Mouse (Mus musculus) cerebellum, adult 18-20 months (tissue): ENCODE results near the gene Rimbp2.

Experiments used
- DNase-seq, 2 experiments: peaks; one replicate each; pipeline ENCODE4 v3.0.0; 2021

Rimbp2 gene

GRCm38 (mm10) chr5:128837045-128837444, 116.2 kb downstream of the Rimbp2 start:
- DNase-seq, result no peak

- DNase-seq, result no peak
Observed at GRCm38 (mm10) chr5:128834126-128834525, 119.2 kb downstream of the Rimbp2 start.

- no peak for DNase-seq
Observed at GRCm38 (mm10) chr5:128822843-128823242, 130.4 kb downstream of the Rimbp2 start.

GRCm38 (mm10) chr5:128819638-128820285, 133.5 kb downstream of the Rimbp2 start:
- DNase-seq, result no peak

- DNase-seq, result no peak
Observed at GRCm38 (mm10) chr5:128815629-128816028, 137.7 kb downstream of the Rimbp2 start.

- no peak for DNase-seq
Observed at GRCm38 (mm10) chr5:128815078-128815477, 138.2 kb downstream of the Rimbp2 start.

- no peak for DNase-seq
Observed at GRCm38 (mm10) chr5:128813121-128813520, 140.2 kb downstream of the Rimbp2 start.

- no peak for DNase-seq
Observed at GRCm38 (mm10) chr5:128811431-128811830, 141.9 kb downstream of the Rimbp2 start.

GRCm38 (mm10) chr5:128810006-128810405, 143.3 kb downstream of the Rimbp2 start:
- DNase-seq, result peak in 1 of 2 experiments; percentile 7

- peak; percentile 25 to 32 for DNase-seq
Observed at GRCm38 (mm10) chr5:128809406-128809805, 143.9 kb downstream of the Rimbp2 start.

GRCm38 (mm10) chr5:128808547-128809182, 144.6 kb downstream of the Rimbp2 start:
- DNase-seq, result peak in 1 of 2 experiments; percentile 18

GRCm38 (mm10) chr5:128807408-128807807, 145.9 kb downstream of the Rimbp2 start:
- DNase-seq, result no peak

- peak; percentile 6 to 18 for DNase-seq
Observed at GRCm38 (mm10) chr5:128806296-128806998, 146.8 kb downstream of the Rimbp2 start.

GRCm38 (mm10) chr5:128805092-128805491, 148.2 kb downstream of the Rimbp2 start:
- no peak for DNase-seq

- no peak for DNase-seq
Observed at GRCm38 (mm10) chr5:128800592-128800991, 152.7 kb downstream of the Rimbp2 start.

GRCm38 (mm10) chr5:128781621-128782020, 171.7 kb downstream of the Rimbp2 start:
- DNase-seq, result no peak

GRCm38 (mm10) chr5:128776386-128776785, 176.9 kb downstream of the Rimbp2 start:
- no peak for DNase-seq

- DNase-seq, result no peak
Observed at GRCm38 (mm10) chr5:128769026-128769631, 184.2 kb downstream of the Rimbp2 start.

GRCm38 (mm10) chr5:128761118-128761517, 192.2 kb downstream of the Rimbp2 start:
- DNase-seq, result no peak

- no peak for DNase-seq
Observed at GRCm38 (mm10) chr5:128746261-128746660, 207.0 kb downstream of the Rimbp2 start.

- no peak for DNase-seq
Observed at GRCm38 (mm10) chr5:128745206-128745605, 208.1 kb downstream of the Rimbp2 start.

GRCm38 (mm10) chr5:128744351-128744750, 208.9 kb downstream of the Rimbp2 start:
- no peak for DNase-seq

GRCm38 (mm10) chr5:128739838-128740171, 213.5 kb downstream of the Rimbp2 start:
- DNase-seq, result no peak
